Mouse (Mus musculus) heart, postnatal 0 days (tissue): ENCODE results near the gene Gm5617. TPM values are rescaled to one million over a fixed set of nuclear protein-coding genes. Genes with fewer than 3 reads are reported as not detected.

Source experiments
- ATAC-seq: fragments of 200-750 bp; cut with Nextera tagmentation; 2 replicates; pipeline ENCODE4 v1.8.0; 2017; ENCODE audit warnings: low read depth, moderate number of reproducible peaks, moderate library complexity; ENCODE audit not compliant: insufficient read depth
- DNase-seq: peaks from one replicate; pipeline ENCODE4 v3.0.0-alpha.2; 2016; ENCODE audit warnings: low spot score
- H3K27ac ChIP-seq: fragments of 300-500 bp; sonication (generic); 2 replicates; pipeline ENCODE4 v1.5.1; 2014; ENCODE audit warnings: low read depth, mild to moderate bottlenecking
- H3K27me3 ChIP-seq: fragments of 300-500 bp; sonication (generic); 2 replicates; pipeline ENCODE4 v1.6.1; 2014; ENCODE audit warnings: low read length, mixed read lengths; ENCODE audit not compliant: control insufficient read depth, insufficient read depth
- H3K36me3 ChIP-seq: fragments of 300-500 bp; sonication (generic); replicated peaks from 2 replicates; pipeline ENCODE4 v1.6.1; 2014; ENCODE audit warnings: low read length, mixed read lengths; ENCODE audit not compliant: control insufficient read depth, insufficient read depth
- H3K4me1 ChIP-seq: fragments of 300-500 bp; sonication (generic); 2 replicates; pipeline ENCODE4 v1.6.1; 2014; ENCODE audit warnings: antibody characterized with exemption; ENCODE audit not compliant: control insufficient read depth, insufficient read depth
- H3K4me2 ChIP-seq: fragments of 300-500 bp; sonication (generic); 2 replicates; pipeline ENCODE4 v1.6.1; 2014; ENCODE audit warnings: low read depth, mild to moderate bottlenecking, low read length, moderate library complexity
- H3K4me3 ChIP-seq: fragments of 300-500 bp; sonication (generic); 2 replicates; pipeline ENCODE4 v1.5.1; 2014; ENCODE audit warnings: low read depth, low read length
- H3K9ac ChIP-seq: fragments of 300-500 bp; sonication (generic); replicated peaks from 2 replicates; pipeline ENCODE4 v1.6.1; 2014; ENCODE audit warnings: low read depth, low read length, mixed read lengths
- H3K9me3 ChIP-seq: fragments of 300-500 bp; sonication (generic); replicated peaks from 2 replicates; pipeline ENCODE4 v1.6.1; 2016; ENCODE audit warnings: low read length; ENCODE audit not compliant: control insufficient read depth
- CTCF ChIP-seq: IDR thresholded peaks from 2 replicates; pipeline ENCODE4 v1.5.1; 2016; ENCODE audit warnings: antibody characterized with exemption, control low read depth, low read depth
- EP300 ChIP-seq: IDR thresholded peaks from 2 replicates; pipeline ENCODE4 v1.6.1; 2016; ENCODE audit warnings: antibody characterized with exemption, low read depth
- WGBS: fragments of 180-500 bp; shearing (Covaris S2); extraction: QIAGEN DNeasy Blood & Tissue Kit; methylation state at CpG from one replicate; pipeline ENCODE4 v1.1.7; 2014; 5-methylcytosine and 5-hydroxymethylcytosine counted together
- polyA plus RNA-seq: library from polyadenylated mRNA; unstranded; fragments of >200 nt; fragmentation: Nextera tagmentation; extraction: Ambion mirVana; gene quantifications from 2 replicates; pipeline ENCODE4 v1.2.1, GENCODE M21; 2015
- total RNA-seq: library from RNA; depleted of rRNA; stranded (reverse); fragments of >200 nt; gene quantifications from 2 replicates; pipeline ENCODE4 v1.2.3, GENCODE M21; 2014; ENCODE audit warnings: low replicate concordance

Gm5617 gene
- total and polyA plus RNA-seq, 2 experiments from 2014 or later, result 43.3 to 63.4 TPM

GRCm38 (mm10) chr9:48472441-48473025 is 22.7 kb upstream of the Gm5617 start:
- no peak for ATAC-seq
- Histone ChIP-seq H3K36me3 (peaks cover 61% of the 10 kb centered on the region), H3K9ac (no peak overlapping the region)

GRCm38 (mm10) chr9:48473131-48473530 is 22.1 kb upstream of the Gm5617 start:
- 89% methylated on average over 12 of the region's 12 CpGs for WGBS
- no peak overlapping the region for H3K4me3 ChIP-seq
- DNase-seq (no peak), ATAC-seq (no peak)
- no peaks in the 10 kb centered on the region for H3K27me3 ChIP-seq
- H3K4me1 ChIP-seq, result no peaks in the 10 kb centered on the region
- H3K9ac ChIP-seq, result no peak overlapping the region
- TF ChIP-seq CTCF (no peak), EP300 (no peak)
- no peaks in the 10 kb centered on the region for H3K9me3 ChIP-seq
- peaks cover 60% of the 10 kb centered on the region for H3K36me3 ChIP-seq
- no peak overlapping the region for H3K4me2 ChIP-seq
- no peak overlapping the region for H3K27ac ChIP-seq

More at GRCm38 (mm10) chr9:48472441-48473025, 22.7 kb upstream of the Gm5617 start:
- Histone ChIP-seq H3K4me1 (no peaks in the 10 kb centered on the region), H3K4me2 (no peak overlapping the region), H3K4me3 (no peak overlapping the region), H3K27ac (no peak overlapping the region), H3K27me3 (no peaks in the 10 kb centered on the region), H3K9me3 (no peaks in the 10 kb centered on the region)
- TF ChIP-seq EP300 (no peak), CTCF (no peak)
- WGBS, result 86% methylated on average over 15 of the region's 15 CpGs
- DNase-seq, result no peak

- Histone ChIP-seq H3K4me2 (no peak overlapping the region), H3K27ac (no peak overlapping the region), H3K9ac (no peak overlapping the region), H3K36me3 (peaks cover 53% of the 10 kb centered on the region), H3K27me3 (no peaks in the 10 kb centered on the region), H3K4me1 (0 out of 2 replicates have a peak, but pooled peaks cover 2% of the 10 kb centered on the region), H3K9me3 (no peaks in the 10 kb centered on the region), H3K4me3 (no peak overlapping the region)
- 88% methylated on average over 9 of the region's 9 CpGs for WGBS
- TF ChIP-seq CTCF, result no peak
- no peak for TF ChIP-seq EP300
- no peak for DNase-seq
- no peak for ATAC-seq
These were observed 20.9 kb upstream of the Gm5617 start for GRCm38 (mm10) chr9:48474367-48474766.

- Histone ChIP-seq H3K36me3 (peaks cover 37% of the 10 kb centered on the region), H3K9me3 (no peaks in the 10 kb centered on the region), H3K27ac (no peak overlapping the region), H3K4me1 (peaks cover 12% of the 10 kb centered on the region), H3K9ac (no peak overlapping the region), H3K27me3 (no peaks in the 10 kb centered on the region), H3K4me2 (no peak overlapping the region), H3K4me3 (no peak overlapping the region)
- no peak for DNase-seq
- 87% methylated on average over 10 of the region's 10 CpGs for WGBS
- TF ChIP-seq CTCF (no peak), EP300 (no peak)
- no peak for ATAC-seq
These were observed 18.7 kb upstream of the Gm5617 start for GRCm38 (mm10) chr9:48476236-48477165.

- H3K4me1 ChIP-seq, result peaks cover 12% of the 10 kb centered on the region
- no peak for ATAC-seq
- H3K27me3 ChIP-seq, result no peaks in the 10 kb centered on the region
- H3K4me3 ChIP-seq, result no peak overlapping the region
- DNase-seq, result no peak
- no peaks in the 10 kb centered on the region for H3K9me3 ChIP-seq
- peaks cover 25% of the 10 kb centered on the region for H3K36me3 ChIP-seq
- H3K9ac ChIP-seq, result no peak overlapping the region
- no peak overlapping the region for H3K27ac ChIP-seq
- H3K4me2 ChIP-seq, result no peak overlapping the region
- TF ChIP-seq EP300 (no peak), CTCF (no peak)
- WGBS, result 70% methylated on average over 4 of the region's 4 CpGs
These were observed 16.4 kb upstream of the Gm5617 start for GRCm38 (mm10) chr9:48478808-48479207.
